Mouse (Mus musculus): Measurements from ENCODE around the gene Ddn.

DNA sequence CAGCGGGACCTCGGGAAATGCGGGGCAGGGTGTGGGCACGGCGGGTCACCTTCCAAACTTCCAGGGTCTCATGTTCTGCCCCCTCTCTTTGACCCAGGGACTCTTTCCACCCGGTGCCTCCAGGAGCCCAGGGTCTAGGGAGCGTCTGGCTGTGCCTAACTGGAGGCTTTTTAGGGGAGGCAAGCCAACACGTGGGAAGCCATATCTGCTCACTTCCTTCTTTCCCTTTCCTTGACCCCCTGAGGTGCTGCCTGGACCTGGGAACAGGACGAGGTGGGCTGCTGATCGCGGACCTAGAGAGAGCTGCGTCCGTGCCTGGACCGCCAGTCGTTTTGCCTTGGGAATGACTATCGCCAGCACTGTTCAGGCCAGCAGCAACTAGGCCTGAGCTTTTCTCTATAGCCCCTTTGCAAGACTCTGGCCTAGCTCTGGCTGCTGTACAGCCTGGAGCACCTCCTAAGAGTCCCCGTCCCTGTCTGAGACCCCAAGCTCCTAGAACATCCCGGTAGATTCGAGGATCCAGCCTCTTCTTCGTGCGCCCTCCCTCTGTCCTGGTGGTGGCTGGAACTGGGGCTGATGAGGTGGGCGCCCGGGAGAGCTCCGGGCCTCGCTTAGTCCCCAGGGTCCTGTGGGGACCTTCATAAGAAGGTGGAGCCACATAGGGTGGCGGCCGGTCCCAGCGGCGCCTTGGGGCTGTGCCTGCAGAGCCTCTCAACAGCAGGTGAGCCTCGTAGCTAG is 3.0 kb downstream of the Ddn start:
- TF ChIP-seq POLR2A (IDR thresholded peaks at IDR 0.05; ENCODE audit: control insufficient read depth, extremely low read depth, insufficient read depth, low read length, poor library complexity) (no peak), CTCF (IDR thresholded peaks at IDR 0.05; ENCODE audit: borderline replicate concordance, control insufficient read depth, extremely low read depth, insufficient read depth, low read length, poor library complexity) (no peak)

Measured in thymus, adult 2 months (tissue).